Mouse (Mus musculus): Measurements from ENCODE around the gene Nsd2. TPM values are rescaled to one million over a fixed set of nuclear protein-coding genes. Genes with fewer than 3 reads are reported as not detected.
"Not testable (repeated sequence)": the region's sequence is repeated elsewhere in the genome, so short reads cannot be mapped to it uniquely, and the experiment has no call there.

The Nsd2 gene
- total RNA-seq, 1 experiment from 2014 or later = 126 TPM

DNA sequence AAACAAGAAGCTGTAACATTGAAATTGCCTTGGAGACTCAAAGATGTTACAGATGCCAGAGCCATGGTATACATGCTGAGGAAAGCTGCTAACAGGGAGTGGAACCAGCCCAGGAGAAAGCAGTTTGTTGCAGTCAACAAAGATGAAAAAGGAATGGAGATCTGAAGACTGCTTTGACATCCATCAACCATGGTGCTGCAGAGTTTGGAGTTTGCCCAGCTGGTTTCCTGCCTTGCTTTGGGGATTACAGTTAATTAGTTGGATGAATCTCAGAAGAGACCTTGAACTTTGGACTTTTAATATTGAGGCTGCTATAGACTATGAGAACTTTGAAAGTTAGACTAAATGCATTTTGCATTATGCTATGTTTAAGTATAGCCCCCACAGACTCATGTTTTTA lies 94.5 kb downstream of the Nsd2 start:
- ATAC-seq (replicated peaks in 1 of 2; ENCODE audit: insufficient read depth in 1 of 2, low FRiP score in 2 of 2, low TSS enrichment in 1 of 2, low read depth in 1 of 2, poor library complexity in 2 of 2, severe bottlenecking in 2 of 2) = not testable (repeated sequence)

DNA sequence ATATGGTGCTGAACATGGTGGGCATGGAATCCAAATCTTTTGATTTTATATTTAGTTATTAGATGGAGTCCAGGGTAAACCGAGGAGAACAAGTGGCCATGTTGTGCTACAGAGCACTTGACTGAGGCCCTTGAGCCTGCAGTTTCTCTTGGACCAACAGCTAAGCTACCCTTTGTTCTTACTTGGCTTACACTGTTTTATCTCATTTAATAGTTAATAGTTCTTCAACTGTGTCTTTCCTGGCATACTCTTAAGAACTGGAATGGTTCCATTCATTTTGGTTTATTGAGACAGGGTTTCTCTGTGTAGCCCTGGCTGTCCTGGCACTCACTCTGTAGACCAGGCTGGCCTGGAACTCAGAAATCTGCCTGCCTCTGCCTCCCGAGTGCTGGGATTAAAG lies 96.1 kb downstream of the Nsd2 start:
- not testable (repeated sequence) for ATAC-seq (replicated peaks in 1 of 2; ENCODE audit: insufficient read depth in 1 of 2, low FRiP score in 2 of 2, low TSS enrichment in 1 of 2, low read depth in 1 of 2, poor library complexity in 2 of 2, severe bottlenecking in 2 of 2)

DNA sequence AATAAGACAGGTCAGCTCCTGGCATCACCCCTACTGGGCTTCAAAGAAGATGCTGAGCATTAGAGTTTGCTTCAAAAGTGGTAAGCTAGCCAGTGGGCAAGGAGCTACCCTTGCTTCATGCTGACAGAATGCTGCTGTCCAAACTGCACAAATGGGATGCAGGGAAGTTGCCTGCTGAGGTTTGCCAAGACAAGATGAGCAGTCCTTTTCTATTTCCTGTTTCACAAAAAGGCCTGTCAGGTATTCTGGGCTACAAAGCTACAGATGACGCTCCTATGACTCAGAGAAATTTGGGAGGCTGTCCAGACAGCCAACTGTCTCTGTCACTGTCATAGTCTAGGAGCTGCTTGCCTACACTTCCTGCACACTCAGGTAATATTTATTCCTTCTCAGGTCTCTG lies 98.9 kb downstream of the Nsd2 start:
- no peak for ATAC-seq (replicated peaks in 1 of 2; ENCODE audit: insufficient read depth in 1 of 2, low FRiP score in 2 of 2, low TSS enrichment in 1 of 2, low read depth in 1 of 2, poor library complexity in 2 of 2, severe bottlenecking in 2 of 2)

DNA sequence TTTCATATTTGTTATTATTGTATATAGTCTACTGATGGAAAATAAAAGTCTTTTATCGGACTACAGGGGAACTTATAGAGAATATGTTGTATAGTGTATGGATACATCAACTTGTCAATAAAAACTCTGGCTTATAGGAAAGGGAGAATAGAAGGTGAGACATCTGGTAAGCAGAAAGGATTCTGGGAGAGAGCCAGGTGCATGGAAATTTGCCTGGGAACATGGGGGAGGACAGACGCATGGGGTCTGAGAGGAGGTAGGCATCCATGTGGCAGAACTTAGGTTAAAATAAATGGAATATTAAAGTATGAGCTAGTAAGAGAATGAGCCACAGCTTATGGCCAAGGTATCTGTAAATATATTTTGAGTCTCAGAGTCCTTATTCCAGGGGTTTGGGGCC lies 99.5 kb downstream of the Nsd2 start:
- no peak for ATAC-seq (replicated peaks in 1 of 2; ENCODE audit: insufficient read depth in 1 of 2, low FRiP score in 2 of 2, low TSS enrichment in 1 of 2, low read depth in 1 of 2, poor library complexity in 2 of 2, severe bottlenecking in 2 of 2)

DNA sequence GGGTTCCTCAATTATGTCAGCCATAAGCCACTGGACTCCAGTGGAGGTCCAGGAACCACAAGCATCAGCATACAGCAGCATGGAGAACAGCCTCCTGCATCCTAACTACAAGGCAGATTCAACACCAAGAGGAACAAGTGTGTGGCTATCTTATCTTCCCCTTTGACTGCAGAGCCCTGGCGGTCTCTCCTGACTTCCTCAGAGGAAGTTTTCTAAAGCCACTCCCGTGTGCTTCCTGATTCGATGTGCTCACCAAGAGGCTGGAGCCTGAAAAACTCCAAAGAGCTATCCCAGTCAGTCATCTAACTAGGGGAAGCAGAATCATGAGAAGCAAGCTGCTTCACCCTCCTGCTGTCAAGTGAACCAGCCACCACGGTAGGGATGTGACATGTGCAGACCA lies 100.4 kb downstream of the Nsd2 start:
- ATAC-seq (replicated peaks in 1 of 2; ENCODE audit: insufficient read depth in 1 of 2, low FRiP score in 2 of 2, low TSS enrichment in 1 of 2, low read depth in 1 of 2, poor library complexity in 2 of 2, severe bottlenecking in 2 of 2) = peak; percentile 56 to 71; a peak in 3 of 4 replicates

DNA sequence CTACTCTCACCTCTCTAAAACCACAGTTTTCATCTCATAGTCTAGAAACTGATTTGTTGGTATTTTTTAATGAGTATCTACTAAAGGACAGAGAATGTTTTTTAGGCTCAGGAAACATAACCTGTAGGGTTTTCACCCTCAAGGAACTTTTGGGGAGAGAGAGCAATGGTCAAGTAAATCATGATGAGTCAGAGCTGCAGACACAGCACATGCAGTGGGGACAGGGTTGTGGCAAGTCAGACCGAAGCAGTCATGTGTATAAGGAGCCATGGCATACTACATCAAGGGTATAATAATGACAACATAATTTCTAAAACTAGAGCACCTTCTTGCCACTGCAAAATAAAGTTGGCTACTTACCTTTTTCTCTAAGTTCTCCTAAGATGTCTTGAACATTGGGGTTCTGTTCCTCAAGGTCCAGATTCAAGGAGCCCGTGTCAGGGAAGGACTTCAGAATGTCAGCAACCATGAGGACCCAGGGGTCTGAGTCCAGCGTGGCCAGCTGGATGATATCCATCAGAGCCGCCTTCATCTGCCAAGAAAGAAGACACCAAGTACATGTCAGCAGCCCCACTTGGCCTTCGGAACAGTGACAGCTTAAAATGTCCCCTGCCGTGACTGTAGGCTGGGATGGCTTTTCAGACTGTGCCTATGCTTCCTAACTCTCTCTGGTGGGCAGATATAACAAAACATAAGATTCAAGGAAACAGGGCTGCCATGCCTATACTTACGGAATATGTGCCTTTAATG lies 101.1 kb downstream of the Nsd2 start:
- ATAC-seq (replicated peaks in 1 of 2; ENCODE audit: insufficient read depth in 1 of 2, low FRiP score in 2 of 2, low TSS enrichment in 1 of 2, low read depth in 1 of 2, poor library complexity in 2 of 2, severe bottlenecking in 2 of 2) = no peak

DNA sequence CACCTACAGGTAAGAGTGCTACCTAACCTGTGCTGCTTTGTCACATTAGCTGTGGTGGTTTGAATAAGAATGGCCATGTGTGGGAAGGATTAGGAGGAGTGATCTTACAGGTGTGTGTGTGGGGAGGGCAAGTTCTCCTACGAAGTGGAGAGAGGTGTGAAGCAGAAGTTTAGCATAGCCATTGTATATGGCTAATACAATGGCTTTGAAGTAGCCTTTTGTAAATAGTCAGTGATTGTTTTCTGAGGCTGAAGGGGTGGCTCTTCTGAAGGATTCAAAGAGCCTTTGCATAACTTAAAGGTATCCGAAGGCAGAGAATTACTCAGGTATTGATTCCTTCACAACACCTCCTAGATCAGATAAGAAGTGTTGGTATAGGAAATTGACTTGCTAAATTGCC lies 102.0 kb downstream of the Nsd2 start:
- no peak for ATAC-seq (replicated peaks in 1 of 2; ENCODE audit: insufficient read depth in 1 of 2, low FRiP score in 2 of 2, low TSS enrichment in 1 of 2, low read depth in 1 of 2, poor library complexity in 2 of 2, severe bottlenecking in 2 of 2)

DNA sequence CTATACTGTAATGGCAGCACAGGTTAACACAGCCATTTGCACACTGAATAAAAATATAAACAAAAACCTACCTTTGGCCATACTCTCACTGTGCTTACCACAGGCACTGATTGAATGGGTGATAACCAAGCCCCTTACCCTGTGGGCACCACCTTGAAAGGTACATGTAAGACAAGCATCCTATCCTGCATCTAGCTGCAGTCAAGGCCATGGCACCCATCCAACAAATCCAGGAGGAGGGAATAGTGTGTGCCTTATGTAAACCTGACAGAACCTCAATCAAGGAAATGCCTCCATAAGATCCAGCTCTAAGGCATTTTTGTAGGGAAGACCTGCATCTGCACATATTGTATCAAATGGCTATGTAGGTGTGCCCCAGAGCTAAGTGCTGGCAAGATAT lies 105.6 kb downstream of the Nsd2 start:
- no peak for ATAC-seq (replicated peaks in 1 of 2; ENCODE audit: insufficient read depth in 1 of 2, low FRiP score in 2 of 2, low TSS enrichment in 1 of 2, low read depth in 1 of 2, poor library complexity in 2 of 2, severe bottlenecking in 2 of 2)

DNA sequence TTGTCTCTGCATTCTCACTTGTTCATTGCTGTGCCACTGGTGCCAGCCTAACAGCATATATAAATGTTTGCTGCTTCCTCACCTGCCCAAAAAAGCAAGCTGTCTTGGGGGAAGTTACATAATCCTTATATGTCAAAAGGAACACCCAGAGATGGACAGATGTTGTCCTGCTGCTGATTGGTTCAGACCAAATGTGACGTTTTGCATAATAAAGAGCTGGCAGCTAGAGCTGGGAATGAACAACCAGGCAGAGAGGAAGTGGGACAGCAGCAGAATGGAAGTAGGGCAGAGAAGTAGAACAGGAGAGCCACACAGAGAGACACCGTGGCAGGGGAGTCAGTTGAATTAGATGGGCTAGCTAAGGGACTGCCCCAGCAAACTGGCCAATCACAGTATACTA lies 111.9 kb downstream of the Nsd2 start:
- no peak for ATAC-seq (replicated peaks in 1 of 2; ENCODE audit: insufficient read depth in 1 of 2, low FRiP score in 2 of 2, low TSS enrichment in 1 of 2, low read depth in 1 of 2, poor library complexity in 2 of 2, severe bottlenecking in 2 of 2)

DNA sequence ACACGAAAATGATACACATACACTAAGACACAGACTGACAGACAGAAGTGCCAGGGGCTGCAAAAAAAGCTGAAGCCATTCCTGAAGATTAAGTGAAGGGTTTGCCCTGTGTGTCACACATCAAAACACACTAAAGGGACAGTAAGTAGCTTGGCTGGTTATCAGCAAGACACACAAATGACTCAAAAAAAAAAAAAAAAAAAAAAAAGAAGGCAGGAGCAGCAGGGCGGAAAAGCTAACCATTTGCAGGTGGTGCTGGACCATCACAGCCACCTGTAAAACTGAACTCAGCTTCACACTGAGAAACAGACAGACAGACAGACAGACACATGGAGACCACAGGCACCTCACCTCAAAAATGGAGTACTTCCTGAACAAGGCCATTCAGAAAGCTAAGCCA lies 113.6 kb downstream of the Nsd2 start:
- no peak for ATAC-seq (replicated peaks in 1 of 2; ENCODE audit: insufficient read depth in 1 of 2, low FRiP score in 2 of 2, low TSS enrichment in 1 of 2, low read depth in 1 of 2, poor library complexity in 2 of 2, severe bottlenecking in 2 of 2)

DNA sequence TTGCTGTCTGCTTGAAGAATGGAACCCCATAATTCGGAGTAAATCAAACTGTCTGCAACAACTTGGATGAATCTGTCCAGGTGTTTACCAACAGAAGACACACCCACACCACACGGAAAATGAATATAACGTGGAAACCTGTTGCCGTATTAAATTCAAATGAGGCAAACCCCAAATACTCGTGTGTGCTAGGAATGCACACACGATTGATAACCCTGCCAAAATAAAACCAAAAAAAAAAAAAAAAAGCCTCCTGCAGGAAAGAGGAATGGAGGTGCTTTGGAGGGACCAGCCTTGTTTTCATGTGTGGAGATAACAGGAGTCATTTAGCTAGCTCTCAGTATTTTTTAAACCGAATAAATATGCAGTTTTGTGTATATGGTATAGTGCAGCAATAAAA lies 114.4 kb downstream of the Nsd2 start:
- no peak for ATAC-seq (replicated peaks in 1 of 2; ENCODE audit: insufficient read depth in 1 of 2, low FRiP score in 2 of 2, low TSS enrichment in 1 of 2, low read depth in 1 of 2, poor library complexity in 2 of 2, severe bottlenecking in 2 of 2)

DNA sequence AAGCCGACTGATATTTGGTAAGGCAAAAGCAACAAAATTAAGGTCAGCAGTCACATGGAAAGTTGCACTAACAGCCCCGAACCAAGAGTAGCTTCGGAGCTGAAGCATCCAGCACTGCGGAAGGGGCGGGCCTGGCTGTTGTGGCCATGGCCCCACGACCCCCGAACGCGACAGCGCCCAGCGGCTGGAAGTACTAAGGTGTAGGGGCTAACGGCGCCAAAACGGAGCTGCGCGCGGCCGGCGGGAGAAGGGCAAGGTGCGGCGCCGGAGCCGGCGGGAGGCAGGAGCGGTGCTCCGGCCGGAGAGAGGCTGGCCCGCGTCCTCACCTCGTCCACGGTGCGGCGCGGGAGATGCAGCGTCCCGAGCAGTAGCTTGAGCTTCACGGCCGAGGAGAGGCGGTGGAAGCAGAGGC lies 115.2 kb downstream of the Nsd2 start:
- ATAC-seq (replicated peaks in 1 of 2; ENCODE audit: insufficient read depth in 1 of 2, low FRiP score in 2 of 2, low TSS enrichment in 1 of 2, low read depth in 1 of 2, poor library complexity in 2 of 2, severe bottlenecking in 2 of 2) = peak in 1 of 2 experiments; percentile 1; a peak in 1 of 4 replicates

DNA sequence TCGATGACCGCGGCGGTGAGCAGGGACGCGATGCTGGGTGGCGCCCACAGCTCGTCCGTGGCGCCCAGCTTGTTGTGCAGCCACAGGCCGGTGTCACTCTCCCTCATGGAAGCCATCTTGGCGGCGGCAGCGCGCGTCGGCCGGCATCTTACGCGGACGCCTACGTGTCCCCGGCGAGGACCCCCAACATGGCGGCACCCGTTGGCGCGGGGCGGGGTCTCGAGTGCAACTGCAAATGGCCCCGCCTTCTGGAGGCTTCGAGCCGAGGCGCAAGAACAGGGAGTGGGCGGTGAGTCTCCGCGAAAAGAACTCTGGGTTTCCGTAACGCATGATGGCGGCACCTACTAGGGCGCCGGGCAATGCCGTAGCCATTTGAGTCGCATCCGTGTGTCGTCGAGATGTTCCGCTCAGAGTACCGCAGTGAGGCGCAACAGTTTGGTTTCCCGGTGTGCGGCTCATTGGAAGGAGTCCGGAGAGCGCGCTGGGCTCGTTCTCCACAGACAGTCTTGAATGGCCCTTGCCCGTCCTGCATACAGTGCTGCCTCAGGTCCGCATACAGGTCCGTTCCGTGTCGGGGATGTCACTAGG lies 115.7 kb downstream of the Nsd2 start, which contains the start of gene Nelfa:
Gene Nelfa, minus strand, starts transcription at position 294 of the 588 bp plus-strand sequence.
- ATAC-seq (replicated peaks in 1 of 2; ENCODE audit: insufficient read depth in 1 of 2, low FRiP score in 2 of 2, low TSS enrichment in 1 of 2, low read depth in 1 of 2, poor library complexity in 2 of 2, severe bottlenecking in 2 of 2) = peak; percentile 97 to 98

DNA sequence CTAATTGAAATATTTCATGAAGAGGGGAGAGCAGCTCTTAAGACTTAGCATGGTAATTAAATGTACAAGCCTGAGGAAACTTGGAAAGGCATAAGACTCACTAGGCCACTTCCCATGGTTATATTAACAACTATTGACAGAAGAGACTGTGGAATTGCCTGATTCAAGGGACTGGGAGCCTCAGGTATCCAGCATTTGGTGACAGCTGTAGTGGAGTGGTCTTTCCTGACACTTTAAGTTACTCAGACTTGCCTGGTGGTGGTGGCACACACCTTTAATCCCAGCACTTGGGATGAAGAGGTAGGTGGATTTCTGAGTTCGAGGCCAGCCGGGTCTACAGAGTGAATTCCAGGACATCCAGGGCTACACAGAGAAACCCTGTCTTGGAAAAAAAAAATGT lies 116.7 kb downstream of the Nsd2 start:
- ATAC-seq (replicated peaks in 1 of 2; ENCODE audit: insufficient read depth in 1 of 2, low FRiP score in 2 of 2, low TSS enrichment in 1 of 2, low read depth in 1 of 2, poor library complexity in 2 of 2, severe bottlenecking in 2 of 2) = no peak

DNA sequence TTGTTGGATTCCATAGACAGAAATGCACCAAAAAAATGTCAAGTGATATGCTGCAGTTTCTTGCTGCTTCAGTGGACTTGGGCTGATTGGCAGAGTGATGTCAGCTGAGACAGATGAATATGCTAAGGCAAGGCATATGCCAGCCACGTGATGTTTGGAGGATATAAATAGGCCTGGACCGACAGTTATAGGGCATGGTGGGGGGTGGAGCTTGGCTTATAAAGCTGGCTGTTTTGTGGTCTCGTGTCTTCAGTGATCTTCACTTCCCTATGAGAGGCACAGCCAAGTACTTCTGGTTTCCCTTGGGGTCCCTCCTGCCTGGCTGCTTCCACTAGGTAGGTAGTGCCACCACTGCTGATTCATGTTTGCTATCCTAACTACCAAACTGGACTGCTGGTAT lies 117.9 kb downstream of the Nsd2 start:
- ATAC-seq (replicated peaks in 1 of 2; ENCODE audit: insufficient read depth in 1 of 2, low FRiP score in 2 of 2, low TSS enrichment in 1 of 2, low read depth in 1 of 2, poor library complexity in 2 of 2, severe bottlenecking in 2 of 2) = no peak

DNA sequence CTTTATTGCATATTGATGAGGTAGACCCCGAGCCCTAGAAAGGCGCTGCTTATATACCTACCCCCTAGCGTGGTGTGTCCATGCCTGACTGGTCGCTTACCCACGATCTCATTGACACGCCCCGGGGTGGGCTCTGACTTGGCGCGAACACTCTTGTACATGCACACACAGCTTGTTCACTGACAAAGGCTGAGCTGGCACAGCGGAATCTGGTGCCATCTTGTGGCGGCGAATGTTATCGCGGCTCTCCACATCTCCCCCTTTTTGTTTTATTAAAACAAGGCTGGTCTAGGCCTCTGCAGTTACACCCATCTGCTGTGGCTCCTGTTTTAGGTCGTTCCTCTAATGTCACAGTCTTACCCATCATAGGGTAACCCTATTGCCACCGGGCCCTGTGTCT lies 126.5 kb downstream of the Nsd2 start:
- ATAC-seq (replicated peaks in 1 of 2; ENCODE audit: insufficient read depth in 1 of 2, low FRiP score in 2 of 2, low TSS enrichment in 1 of 2, low read depth in 1 of 2, poor library complexity in 2 of 2, severe bottlenecking in 2 of 2) = not testable (repeated sequence)
